Mouse (Mus musculus) hindbrain, embryonic 14.5 days (tissue): ENCODE results near the gene Rnf25. TPM values are rescaled to one million over a fixed set of nuclear protein-coding genes. Genes with fewer than 3 reads are reported as not detected.

Source experiments
- microRNA-seq: library from miRNA; unstranded; fragments of <30 nt; microRNA quantifications from one replicate; pipeline ENCODE4, GENCODE M21; 2016
- polyA plus RNA-seq: library from polyadenylated mRNA; unstranded; fragments of >200 nt; fragmentation: Nextera tagmentation; extraction: Ambion mirVana; gene quantifications from 2 replicates; pipeline ENCODE4 v1.2.1, GENCODE M21; 2014

Gene Rnf25
- polyA plus RNA-seq, 1 experiment from 2014 or later: 11.7 TPM

Small RNAs within 50 kb of the gene (microRNA-seq; reads per million reads assigned to microRNA genes)
- gene Gm25035: not detected

Other genes with a start within 250 kb of the Rnf25 start
- 1.2 and 1.7 TPM in 2 replicates for gene Catip, start 239.3 kb downstream of the Rnf25 start, polyA plus RNA-seq
- 2.7 and 2.9 TPM in 2 replicates for gene Slc11a1, start 226.2 kb downstream of the Rnf25 start, polyA plus RNA-seq
- gene Ctdsp1, start 209.9 kb downstream of the Rnf25 start, polyA plus RNA-seq: 20.3 and 20.8 TPM in 2 replicates
- gene Vil1, start 192.0 kb downstream of the Rnf25 start, polyA plus RNA-seq: 0.16 and 0.34 TPM in 2 replicates
- gene Cnot9, start 95.3 kb downstream of the Rnf25 start, polyA plus RNA-seq: 48.3 and 51.4 TPM in 2 replicates
- 4.9 and 5.6 TPM in 2 replicates for gene Plcd4, start 58.5 kb downstream of the Rnf25 start, polyA plus RNA-seq
- gene Usp37, start 57.1 kb downstream of the Rnf25 start, polyA plus RNA-seq: 26.5 and 26.8 TPM in 2 replicates
- 8.4 and 10.2 TPM in 2 replicates for gene Zfp142, start 13.2 kb downstream of the Rnf25 start, polyA plus RNA-seq
- 23.1 and 23.3 TPM in 2 replicates for gene Bcs1l, start 13.1 kb downstream of the Rnf25 start, polyA plus RNA-seq
- gene Stk36, start within 50 bp of the Rnf25 start, polyA plus RNA-seq: 18.3 and 18.8 TPM in 2 replicates
- gene Ttll4, start 60.3 kb upstream of the Rnf25 start, polyA plus RNA-seq: 12.1 and 14.7 TPM in 2 replicates
- 1.9 and 3.2 TPM in 2 replicates for gene Cyp27a1, start 112.2 kb upstream of the Rnf25 start, polyA plus RNA-seq
- not detected in 2 replicates for gene Prkag3, start 147.8 kb upstream of the Rnf25 start, polyA plus RNA-seq
- 4.4 TPM in 2 replicates for gene Wnt6, start 170.5 kb upstream of the Rnf25 start, polyA plus RNA-seq
- gene Wnt10a, start 190.1 kb upstream of the Rnf25 start, polyA plus RNA-seq: 0.13 and 0.21 TPM in 2 replicates